Mouse (Mus musculus): ENCODE results near the gene Ankrd60.

Ankrd60 gene

DNA sequence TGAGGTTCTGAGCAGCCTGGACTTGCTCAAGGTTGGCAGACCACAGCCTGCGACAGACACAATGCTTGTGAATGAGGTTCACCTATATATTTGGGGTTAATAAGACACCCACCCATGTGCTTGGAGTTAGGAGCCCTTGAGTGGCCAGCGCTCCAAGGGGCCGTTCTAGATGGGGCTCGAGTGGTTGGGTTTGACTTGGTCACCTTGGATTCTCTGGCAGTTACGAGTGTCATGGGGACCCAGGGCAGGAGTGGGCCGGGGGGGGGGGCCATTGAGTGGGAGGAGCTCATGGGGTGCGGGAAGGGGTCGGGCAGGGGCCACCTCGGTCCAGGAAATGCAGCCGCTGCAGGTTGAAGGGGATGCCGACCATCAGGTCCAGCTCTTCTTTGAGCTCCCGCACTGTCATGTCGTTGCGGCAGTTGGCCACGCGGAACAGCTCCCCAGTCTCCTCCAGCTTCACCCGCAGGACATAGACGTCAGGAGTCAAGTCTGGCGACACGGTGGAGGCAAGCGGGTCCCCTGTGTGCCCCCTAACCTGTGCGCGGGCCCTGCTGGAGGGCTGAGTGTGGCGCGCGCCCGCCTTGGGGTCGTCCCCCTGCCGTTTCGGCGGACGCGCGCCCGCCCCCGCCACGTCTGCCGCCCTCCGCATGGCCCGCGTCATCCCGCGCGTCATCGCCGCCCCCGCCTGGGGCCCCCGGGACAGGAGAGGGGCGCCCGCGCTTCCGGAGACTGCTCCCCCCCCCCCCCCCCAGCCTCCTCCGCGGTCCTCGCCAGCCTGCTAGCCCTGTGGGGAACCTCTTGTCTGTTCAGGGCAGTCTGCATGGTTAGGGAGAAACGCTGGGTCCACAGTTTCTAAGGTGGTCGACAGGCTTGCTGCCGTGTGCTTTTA lies at the start of gene Ankrd60:
Gene Ankrd60, minus strand, starts transcription at position 697 of the 889 bp plus-strand sequence.
- no peak for DNase-seq (ENCODE audit: low read depth, low spot score)

DNA sequence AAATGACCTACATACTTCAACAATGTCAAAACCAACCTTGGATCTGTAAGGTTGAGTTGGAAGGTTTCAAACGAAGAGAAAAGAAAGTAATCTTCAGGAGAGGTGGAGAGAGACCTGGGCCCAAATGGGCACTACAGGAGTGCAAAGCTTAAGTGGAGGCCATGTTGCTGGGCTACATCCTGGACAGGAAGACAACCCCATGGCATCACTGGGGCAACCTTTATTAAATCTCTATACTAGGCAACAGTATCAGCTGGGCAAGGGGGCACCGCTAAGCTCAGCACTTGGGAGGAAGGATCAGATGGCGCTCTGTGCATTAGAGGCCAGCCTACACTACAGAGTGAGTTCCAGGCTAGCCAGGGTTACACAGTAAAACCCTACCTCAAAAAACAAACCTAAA lies 47.6 kb upstream of the Ankrd60 start:
- DNase-seq (ENCODE audit: low read depth, low spot score): no peak

DNA sequence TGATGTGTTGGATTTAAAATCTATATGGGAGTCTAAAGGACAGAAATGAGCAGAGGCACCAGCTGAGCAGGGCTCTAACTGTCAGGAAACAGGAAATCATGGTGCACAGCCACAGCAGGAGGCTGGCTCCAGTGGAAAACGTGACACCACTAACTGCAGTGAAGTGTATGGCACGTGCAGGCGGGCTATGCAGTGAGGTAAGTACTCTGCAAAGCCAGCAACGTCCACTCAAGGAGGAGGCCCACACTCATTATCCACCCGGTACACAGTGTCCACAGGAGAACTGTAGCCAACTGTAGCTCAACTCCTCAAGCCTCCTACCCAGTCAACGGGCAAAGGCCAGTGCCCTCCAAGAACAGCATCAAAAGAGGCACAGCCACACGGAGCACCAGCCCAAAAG lies 46.5 kb upstream of the Ankrd60 start:
- DNase-seq (ENCODE audit: low read depth, low spot score): no peak

DNA sequence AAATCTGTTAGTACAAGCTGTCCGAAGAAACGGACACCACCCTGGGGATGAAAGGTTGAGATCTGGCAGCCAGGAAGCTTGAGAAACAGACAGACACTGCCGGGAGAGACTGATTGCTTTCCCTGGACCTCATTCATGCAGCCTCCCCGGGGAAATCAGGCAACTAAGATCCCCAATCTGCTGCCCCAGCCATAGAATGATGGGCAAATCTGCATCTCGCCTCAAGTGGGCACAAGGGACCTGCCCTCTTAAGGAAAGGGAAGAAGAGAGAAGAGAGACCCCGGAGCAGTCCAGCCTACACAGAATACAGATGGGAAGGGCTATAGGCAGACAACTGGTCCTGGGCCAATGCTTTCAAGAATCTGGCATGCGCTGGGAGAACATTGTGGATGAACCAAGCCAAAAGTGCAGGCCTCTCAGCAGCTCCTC lies 44.0 kb upstream of the Ankrd60 start:
- DNase-seq (ENCODE audit: low read depth, low spot score): no peak

DNA sequence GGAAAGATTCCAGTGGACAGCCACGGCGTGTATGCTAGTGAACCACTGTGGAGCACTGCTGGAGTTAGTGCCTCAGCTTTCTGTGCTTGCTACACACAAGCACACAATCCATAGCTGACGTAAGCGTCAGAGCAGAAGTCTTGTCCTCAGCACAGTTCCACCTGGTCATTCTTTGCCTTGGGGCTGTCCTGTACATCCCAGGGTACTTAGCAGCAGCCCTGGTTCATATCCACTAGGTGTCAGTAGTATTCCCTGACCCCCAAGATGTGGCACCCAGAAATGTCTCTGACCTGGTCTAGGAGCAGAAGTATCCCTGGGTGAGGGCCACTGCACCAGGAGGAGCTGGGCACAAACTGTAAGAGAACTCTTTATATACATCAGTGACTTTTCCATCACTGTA lies 42.5 kb upstream of the Ankrd60 start:
- no peak for DNase-seq (ENCODE audit: low read depth, low spot score)

DNA sequence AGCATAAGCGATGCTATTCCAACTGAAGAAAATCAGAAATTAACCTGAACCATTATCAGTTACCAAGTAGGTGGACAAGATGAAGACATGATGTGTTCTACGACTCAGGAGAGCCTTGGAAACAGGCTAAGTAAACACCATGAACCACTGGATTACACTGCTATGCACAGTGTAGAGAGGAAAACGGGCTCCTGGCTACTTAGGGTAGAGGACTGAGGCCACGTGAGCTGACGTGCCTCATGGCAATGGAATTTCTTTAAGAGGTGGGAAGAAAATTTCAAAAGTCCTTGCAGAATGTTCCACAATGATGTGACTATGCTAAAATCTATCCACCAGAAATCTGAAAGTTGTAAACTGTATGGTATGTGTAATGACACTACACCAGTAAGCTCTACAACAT lies 41.0 kb upstream of the Ankrd60 start:
- no peak for DNase-seq (ENCODE audit: low read depth, low spot score)

DNA sequence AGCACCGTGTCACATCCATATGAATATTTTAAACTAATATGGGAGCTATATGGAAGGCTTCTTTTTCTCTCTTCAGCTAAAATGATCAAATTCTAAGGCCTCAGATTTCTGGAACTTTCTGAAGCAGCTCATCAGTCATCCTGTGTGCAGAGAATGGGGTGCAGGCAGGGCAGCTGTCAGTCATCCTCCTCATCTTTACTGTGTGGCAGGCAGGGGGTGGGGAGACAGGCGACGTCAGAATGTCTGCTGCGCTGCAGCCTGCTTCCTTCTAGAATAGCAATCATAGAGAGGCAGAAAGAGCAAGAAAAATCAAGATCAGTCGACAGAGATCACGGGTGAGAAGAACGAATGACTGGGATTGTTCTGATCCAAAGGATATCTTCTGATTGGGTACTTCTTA lies 38.0 kb upstream of the Ankrd60 start:
- DNase-seq (ENCODE audit: low read depth, low spot score): no peak

DNA sequence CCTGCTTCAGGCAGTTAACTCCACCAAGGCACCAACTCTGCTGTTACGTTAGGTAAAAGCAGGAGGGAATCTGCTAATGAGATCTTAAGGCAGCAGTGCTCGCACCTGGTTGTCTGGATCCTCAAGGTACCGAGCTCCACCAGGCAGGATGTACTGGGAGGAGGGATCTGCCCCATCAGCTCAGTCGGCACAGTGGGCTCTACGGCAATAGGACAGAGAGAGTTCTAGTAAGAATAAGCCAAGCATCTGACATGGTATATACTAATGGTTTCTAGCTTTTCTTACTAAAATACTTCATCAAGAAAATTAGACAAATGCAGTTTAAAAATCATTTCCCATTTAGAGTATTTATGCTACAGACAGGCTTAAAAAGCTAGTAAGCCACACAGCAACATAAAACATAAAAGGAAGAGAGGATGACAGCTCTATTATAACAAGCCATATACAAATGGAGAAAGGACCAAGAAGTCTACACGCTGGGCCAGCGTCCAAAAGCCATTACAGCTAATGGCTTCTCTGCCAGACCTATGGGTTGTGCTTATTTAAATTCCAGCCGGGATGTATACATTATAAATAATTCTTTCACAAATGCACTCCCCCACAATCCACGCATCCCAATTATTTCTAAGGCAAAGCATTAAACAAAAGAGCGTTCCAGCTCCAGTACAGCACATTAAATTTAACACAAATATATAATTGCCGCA lies 37.4 kb upstream of the Ankrd60 start:
- DNase-seq (ENCODE audit: low read depth, low spot score): no peak

DNA sequence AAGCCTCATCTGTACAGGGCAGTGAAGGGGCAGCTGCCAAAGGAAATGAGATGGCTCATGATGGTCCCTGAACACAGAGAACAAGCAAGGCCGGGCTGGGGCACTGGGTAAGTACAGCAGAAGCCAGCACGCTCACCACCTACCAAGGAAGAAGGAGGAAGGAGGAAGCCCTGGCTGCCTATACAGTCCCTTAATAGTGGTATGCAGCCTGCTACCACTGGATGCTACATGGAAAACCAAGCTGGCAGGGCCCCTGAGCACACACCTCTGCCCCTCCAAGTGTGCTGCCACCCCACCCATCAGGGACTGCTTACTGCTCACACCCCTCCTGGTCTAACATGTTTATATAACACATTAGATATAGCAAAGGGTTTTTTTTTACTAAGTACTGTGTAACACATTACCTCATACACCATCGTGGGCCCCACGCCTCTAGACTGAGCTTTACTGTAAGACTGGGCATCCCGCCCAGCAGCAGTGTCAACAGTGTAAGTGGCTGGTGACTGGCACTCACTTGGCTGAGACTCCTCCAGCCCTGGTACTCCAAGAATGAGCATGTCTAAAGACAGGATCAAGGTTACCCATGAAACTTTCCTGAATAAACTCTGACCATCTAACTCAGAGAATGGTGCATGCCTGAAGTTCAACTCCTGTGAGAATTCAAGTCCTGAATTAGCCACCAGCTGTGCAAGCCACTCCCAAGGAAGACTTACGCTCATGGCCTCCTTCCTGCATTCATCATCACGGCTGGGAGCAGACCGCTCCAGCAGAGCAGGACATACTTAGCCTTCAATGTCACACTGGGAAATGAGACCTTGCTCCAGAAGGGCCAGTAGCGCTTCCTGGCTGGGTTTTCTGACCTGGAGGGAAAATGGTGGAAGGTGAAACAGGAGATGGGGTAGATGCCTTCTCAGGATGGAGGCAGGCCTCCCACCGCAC lies 30.1 kb upstream of the Ankrd60 start:
- DNase-seq (ENCODE audit: low read depth, low spot score): no peak

DNA sequence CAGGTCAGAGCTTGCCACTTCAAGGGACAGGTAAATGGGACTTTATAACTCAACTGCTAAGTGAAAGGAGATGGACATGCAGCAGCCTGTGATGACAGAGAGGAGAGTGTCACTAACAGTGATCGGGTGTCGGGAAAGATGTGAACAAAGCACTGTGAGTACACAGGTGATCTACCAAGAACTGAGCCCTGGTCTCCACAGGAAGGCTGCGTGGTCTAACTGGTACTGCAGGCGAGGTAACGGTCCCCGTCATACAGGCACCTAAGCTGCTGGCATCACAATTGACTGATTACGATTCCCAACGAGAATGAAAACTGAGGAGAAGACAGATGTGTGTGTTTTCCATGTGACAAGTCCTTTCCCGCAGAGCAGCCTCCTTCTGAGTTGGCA lies 28.2 kb upstream of the Ankrd60 start:
- no peak for DNase-seq (ENCODE audit: low read depth, low spot score)

DNA sequence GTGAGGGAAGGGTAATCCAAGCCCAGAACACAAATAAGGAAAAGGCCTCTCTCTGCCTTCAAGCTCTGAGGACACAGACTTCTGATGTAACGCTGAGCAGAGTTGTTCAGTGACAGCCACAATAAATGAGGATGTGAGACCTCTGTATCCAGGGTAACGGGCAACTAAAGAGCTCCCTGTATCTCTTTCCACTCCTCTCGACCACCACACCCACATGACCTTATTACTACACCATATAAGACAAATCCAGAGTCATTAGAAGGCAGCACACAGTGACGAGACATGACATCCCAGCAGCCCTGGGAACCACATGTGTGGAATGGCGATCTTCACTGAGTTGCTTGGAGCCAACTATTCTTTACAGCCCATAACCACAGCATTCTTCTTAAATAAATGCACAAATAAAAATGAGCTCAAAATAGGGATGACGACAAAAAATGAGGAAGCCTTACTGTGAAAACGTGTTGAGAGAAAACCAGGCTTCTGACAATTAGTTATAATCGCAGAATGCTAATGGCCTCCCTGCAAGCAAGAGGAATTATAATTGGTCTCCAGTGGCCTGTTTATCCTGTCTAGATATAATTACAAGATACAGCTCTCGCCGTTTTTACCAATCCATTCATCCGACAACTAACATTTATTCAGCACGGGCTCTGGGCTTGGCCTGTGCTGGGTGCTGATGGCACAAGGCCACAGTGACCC lies 27.7 kb upstream of the Ankrd60 start:
- DNase-seq (ENCODE audit: low read depth, low spot score): no peak

DNA sequence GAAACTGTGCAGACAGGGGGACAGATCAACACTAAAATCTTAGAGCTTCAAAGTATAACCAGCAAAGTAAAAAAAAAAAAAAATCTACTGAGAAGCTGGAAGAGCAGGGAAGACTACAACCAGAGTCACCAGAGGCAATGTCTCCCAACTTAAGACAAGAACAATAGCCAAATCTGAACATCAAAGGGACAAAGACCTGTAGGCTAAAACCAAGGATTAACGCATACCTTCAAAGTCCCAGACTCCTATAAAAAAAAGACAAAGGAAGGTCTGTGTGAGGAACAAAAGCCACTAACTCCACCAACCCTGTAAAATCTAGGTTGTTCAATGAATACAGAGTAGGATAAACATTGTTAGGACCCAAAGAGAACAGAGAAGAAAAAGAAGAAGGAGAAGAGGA lies 23.7 kb upstream of the Ankrd60 start:
- DNase-seq (ENCODE audit: low read depth, low spot score): no peak

DNA sequence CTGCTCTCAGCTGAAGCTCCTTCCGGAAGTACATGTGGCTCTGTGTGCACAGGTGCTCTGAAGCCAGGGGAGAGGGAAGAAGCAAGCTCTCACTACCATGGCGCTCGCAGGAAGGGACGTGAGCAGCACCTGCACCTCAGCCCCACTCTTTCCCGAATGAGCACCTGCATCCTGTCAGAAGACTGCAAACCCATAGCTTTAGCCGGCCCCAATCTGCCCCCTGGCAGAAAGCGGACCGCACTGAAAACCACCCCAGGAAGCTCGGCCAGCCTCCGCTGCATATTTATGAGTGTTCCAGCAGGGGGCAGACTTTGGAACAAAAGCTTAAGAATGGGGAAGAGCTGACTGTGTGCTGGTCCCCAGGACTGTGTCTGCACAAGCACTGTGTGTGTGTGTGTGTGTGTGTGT lies 17.2 kb upstream of the Ankrd60 start:
- no peak for DNase-seq (ENCODE audit: low read depth, low spot score)

DNA sequence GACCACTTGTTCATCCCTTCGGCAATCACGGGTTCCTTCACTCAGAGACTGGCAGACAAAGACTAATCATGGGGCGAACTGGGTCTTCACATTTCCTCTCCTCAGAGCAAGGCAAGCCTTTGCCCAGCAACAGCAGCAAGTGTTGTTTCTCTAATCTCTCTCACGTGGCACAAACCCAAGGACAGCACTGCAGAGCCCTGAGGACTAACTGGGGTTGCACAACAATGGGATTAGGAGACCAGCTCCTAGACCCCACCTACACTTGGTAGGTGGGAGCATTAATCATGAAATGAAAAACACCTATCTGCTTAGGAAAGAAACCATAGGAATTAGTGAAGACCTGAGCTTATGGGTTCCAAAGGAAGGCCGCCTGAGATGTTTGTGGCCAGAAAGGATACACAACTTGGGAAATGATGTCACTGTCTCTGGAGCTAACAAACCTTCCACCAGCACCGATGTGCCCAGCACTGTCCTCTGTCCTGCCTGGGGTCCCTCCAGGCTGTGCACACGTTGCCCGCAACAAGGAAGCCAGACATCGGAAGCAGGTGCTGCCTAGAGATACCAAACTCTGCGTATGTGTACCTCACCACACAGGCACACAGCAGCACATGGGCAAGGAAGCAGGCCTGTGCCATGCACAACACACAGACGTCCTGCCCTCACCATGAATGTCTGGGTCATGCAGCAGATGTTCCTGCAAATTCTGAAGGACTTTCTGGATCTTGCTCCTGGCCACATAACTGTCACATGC lies 16.3 kb upstream of the Ankrd60 start:
- DNase-seq (ENCODE audit: low read depth, low spot score): no peak

DNA sequence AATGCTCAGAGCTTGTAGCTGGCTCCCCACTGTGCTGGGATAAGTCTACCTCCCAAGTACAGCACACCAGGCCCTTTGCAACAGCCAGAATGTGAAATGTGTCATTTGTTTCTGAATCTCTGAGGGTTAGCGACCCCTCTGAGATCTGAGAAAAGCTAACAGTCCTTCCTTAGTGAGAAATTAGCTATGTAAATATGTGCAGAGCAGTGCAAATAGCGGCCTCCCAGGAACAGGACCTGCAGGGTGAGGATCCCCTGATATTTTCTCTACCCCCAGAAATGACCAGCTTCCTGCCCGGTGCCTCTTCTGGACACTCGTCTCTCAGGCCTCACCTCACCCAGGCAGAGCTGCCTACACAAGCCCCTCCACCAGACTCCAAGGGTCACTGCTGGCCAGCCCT lies 15.7 kb upstream of the Ankrd60 start:
- no peak for DNase-seq (ENCODE audit: low read depth, low spot score)

DNA sequence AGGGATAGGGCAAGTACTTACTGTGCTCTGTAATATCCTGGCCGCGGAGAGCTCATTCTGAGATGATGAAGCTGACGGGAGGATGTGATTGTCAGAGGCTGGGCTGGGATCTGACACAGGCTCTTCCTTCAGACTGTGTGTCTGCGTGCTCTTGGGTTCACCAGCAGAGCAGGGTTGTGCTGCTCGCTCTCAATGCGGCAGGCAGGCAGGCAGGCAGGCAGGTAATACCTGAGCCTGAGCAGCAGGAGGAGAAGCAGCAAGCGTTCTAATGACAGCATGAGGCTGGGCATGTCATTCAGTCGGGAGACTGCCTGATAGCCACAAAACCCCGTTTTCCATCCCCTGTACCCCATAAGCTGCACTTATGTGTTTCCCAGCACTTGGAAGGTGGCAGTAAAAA lies 14.6 kb upstream of the Ankrd60 start:
- DNase-seq (ENCODE audit: low read depth, low spot score): no peak

DNA sequence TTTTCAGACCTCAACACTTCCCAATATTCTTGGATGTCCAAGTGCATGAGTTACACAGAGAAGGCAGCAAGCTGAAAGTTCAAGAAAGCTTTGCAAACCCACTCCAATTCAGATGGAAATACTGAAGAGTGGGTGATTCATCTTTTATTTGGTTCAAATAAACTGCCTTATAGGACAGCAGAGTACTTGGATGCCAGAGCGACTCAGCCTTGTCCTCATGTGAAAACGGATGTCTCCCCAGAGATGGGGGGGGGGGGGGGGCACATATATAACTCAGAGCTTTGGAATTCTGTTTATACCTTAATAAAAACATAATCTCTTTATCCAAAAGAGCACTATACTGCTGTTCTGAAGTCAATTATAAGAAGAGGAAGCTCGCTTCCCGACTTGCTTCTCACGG lies 9.2 kb upstream of the Ankrd60 start:
- no peak for DNase-seq (ENCODE audit: low read depth, low spot score)

DNA sequence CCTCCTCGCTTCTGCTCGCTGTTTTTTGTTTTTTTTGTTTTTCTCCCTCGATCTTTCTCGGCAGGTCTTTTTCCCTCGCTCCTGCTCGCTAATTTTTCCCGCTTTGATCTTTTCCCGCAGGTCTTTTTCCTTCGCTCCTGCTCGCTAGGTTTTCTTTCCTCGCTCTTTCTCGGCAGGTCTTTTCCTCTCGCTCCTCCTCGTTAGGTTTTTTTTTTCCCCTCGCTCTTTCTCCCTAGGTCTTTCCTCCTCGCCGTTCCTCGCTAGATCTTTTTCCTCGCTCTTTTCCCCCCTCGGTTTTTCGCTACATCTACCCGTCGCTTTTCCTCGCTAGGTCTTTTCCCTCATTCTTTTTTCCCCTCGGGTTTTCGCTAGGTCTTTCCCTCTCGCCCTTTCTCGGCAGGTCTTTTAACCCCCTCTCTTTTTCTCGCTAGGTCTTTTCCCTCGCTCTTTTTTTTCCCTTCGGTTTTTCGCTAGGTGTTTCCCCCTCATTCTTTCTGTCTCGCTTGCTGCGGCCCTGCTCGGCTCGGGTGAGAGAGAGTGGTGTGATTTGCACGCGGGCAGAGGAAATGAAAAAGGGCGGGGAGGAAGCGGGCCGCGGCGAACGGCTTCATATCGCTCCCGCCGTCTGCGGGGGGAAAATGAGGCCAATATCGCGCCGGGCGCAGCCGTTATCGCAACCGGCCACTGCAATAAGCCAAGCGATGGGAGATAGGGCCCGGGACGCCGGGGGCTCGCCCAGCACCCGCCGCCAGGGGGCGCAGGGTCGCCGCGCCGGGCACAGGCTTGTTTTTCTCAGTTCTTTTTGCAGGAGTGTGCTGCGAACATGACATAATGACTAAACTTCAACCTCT lies 8.2 kb upstream of the Ankrd60 start:
- peak; percentile 30 for DNase-seq (ENCODE audit: low read depth, low spot score)

DNA sequence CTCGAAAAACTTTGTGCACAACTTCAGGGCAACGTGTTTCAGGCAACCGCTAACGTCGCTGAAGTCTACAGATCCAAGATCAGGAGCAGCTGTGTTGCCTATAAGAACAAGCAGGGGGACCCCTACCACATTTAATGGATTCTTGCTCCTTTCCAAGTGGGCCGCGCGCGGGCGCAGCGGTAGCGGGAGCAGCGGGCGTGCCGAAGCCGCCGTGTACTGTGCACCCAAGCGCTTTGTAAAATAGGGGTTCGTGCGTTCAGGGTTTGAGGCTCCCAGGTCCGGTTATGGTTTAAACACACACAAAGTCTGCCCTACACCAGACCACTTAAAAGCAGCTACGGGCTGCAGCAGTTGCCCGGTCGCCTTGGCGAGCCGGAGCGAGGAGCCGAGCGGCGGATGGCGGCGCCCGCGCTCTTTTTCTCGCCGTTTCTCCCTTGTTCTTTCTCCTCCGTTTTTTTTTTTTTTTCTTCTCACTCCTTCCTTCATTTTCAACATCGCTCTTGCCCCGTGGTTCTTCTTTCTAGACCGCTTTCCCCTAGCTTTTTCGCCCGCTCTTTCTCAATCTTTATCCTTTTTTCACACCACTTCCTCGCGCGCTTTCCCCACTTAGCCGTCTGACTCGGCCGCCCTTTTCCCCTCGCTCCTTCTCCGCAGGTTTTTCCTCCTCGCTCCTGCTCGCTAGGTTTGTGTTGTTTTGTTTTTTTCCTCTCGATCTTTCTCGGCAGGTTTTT lies 7.4 kb upstream of the Ankrd60 start:
- no peak for DNase-seq (ENCODE audit: low read depth, low spot score)
